Mouse (Mus musculus) G1E-ER4 (cell line): ENCODE results near the gene Myof. TPM values are rescaled to one million over a fixed set of nuclear protein-coding genes. Genes with fewer than 3 reads are reported as not detected.

ENCODE experiments used
- GATA1 ChIP-seq: IDR thresholded peaks from one replicate; pipeline ENCODE4 v1.8.0; 2012; ENCODE audit warnings: low read length, inconsistent platforms
- polyA plus RNA-seq: library from polyadenylated mRNA; stranded (reverse); fragments of >175 nt; gene quantifications from 2 replicates; pipeline ENCODE4 v1.2.3, GENCODE M21; 2012

The Myof gene
- polyA plus RNA-seq, 1 experiment, result not detected

DNA sequence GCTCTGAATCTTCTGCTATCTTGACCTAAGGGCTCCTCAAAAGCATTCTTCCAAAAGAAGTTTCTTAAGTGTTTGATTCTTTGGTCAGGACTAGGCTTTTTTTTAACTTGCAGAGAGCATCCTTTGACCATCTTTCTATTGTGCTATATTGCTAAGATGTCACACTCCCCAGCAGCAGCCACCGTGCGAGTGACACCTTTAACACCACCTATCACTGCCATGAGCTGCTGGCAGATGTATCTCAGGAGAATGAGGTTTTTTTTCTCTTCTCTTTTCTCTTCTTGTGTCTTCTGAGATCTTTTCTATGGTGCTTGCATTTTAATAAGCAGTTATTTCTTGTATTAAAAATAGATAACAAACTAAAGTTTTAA, 51.2 kb downstream of the Myof start:
- no peak for TF ChIP-seq GATA1

- TF ChIP-seq GATA1, result no peak
Measured at GRCm38 (mm10) chr19:37991399-37992183, 51.8 kb downstream of the Myof start.

DNA sequence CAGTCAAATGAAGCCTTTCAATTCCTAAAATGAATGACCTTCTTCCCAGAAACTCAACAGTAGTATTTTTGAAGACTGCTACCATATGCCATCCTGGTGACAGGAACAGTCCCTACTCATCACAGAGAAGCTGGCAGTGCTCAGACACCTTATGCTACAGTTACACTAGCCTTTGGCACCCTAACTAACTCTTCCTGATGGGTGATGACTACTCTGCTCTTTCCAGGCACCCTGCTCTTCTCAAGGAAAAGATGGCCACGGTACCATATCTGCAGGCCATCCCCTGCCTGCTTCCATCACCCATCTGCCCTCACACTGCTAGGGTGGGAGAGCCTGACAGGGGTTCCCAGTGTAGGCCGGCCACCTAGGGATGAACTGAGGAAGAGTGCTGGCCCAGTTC, 53.4 kb downstream of the Myof start:
- no peak for TF ChIP-seq GATA1

- TF ChIP-seq GATA1, result no peak
Measured at GRCm38 (mm10) chr19:37988156-37988555, 55.2 kb downstream of the Myof start.

DNA sequence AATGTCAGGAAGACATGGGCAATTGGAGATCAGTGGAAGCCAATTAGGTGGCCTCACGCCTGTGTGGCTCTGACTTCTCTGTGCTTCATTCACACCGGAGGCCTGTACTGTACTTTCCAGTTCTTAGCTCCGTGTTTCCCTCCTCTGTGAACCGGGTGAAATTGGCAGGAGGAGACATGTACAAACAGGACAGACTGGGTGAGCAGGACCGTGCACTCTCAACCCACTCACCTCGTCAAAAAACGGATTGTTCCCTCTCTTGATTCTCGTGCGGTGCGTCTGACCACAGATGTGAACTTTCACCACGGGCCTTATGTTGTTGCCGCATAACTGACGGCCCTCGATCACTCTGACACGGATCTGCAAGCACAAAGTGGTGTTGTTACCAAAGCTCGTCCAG, 57.6 kb downstream of the Myof start:
- TF ChIP-seq GATA1, result no peak

DNA sequence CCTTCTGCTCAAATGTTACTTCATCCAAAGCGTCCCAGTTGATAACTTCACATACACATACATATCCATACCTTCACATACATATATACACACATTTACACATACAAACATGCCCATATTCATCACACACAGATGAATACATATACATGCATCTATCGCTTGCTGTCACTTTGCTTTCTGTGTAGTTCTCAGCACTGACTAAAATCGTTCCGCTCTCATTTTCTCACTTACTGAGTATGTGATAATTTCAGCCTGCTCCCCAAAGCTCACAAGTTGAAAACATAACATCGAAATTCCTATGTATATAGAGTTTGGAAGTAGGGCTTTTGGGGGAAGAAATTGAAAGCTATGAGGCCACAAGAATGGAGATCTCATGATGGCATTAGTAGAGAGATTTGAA, 67.4 kb downstream of the Myof start:
- TF ChIP-seq GATA1, result no peak

DNA sequence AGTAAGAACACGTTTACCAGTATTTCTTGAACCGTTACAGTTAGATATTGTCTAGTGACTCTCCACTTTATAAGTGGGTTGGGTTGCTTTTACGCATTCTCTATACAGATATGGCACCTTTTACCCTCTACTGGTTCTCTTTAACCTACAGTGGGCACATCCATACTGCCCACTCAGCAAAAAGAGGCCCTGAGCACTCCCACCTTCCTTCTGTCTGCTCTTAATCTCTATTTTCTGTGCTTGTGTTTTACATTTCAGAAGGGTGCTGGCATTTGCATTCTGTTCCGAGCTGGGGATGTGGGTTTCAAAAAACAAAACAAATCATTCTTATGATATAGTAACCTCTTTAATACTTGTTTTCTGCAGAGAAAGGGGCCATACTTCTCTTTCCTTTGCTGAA, 72.8 kb downstream of the Myof start:
- TF ChIP-seq GATA1, result no peak

GRCm38 (mm10) chr19:37970004-37970403, 73.4 kb downstream of the Myof start:
- TF ChIP-seq GATA1, result no peak

GRCm38 (mm10) chr19:37965828-37966227, 77.5 kb downstream of the Myof start:
- no peak for TF ChIP-seq GATA1

DNA sequence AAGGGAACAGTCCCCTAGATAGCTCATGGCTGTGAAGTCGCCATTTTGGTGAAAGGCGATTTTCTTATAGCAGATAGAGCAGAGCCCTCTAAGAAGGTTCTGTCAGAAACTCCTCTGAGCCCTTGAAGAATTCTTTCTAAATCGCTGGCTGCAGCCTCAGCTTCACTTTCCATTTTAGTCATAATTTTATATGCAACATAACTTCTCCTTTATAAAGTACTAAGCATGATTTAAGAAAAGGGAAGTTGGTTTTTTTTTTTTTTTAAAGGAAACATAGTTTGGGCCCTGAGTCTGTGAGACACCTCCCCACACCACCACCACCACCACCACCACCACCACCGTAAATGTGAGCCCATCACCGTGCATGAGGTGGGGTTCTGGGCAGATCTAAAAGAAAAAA, 80.0 kb downstream of the Myof start:
- TF ChIP-seq GATA1, result no peak

DNA sequence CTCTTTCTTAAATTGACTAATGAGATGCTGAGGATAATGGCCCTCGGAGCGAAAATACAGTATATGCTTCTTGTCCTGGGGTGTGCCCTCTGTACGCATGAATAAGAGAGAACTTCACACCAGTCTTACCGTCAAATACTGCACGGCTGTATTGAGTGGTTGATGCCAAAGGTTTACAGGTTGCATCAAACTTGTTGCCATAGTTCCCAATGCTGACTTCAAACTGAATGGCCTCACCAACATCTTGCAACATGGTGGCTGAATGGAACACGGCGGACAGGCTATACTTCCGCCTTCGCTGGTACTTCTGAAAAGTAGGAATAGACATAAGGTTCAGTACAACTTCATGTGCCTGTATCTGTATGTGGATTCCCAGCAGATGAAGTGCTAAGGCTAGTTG, 82.6 kb downstream of the Myof start:
- no peak for TF ChIP-seq GATA1

GRCm38 (mm10) chr19:37959543-37960215, 83.7 kb downstream of the Myof start:
- no peak for TF ChIP-seq GATA1

GRCm38 (mm10) chr19:37959076-37959475, 84.3 kb downstream of the Myof start:
- TF ChIP-seq GATA1, result no peak

DNA sequence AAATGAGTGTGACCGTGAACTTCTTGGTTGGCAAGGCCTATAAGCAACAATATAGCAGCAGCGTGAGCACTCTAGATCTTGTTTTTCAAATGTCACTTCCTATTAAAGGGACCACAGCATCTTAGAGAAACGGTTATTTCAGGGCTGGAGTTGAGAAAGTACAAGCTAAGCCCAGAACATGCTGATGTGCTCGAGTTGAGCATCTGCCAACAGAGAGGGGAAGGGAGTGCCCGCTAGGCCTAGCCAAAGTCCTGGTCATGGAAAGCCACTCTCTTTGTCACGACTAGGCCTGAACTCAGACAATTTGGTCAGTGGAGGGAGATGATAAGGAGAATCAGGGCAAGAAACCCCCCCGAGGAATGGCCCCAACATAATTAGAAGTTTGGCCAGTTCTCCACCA, 86.1 kb downstream of the Myof start:
- TF ChIP-seq GATA1, result no peak

- TF ChIP-seq GATA1, result no peak
Measured at GRCm38 (mm10) chr19:37956006-37956405, 87.4 kb downstream of the Myof start.

GRCm38 (mm10) chr19:37955425-37956001, 87.9 kb downstream of the Myof start:
- no peak for TF ChIP-seq GATA1

DNA sequence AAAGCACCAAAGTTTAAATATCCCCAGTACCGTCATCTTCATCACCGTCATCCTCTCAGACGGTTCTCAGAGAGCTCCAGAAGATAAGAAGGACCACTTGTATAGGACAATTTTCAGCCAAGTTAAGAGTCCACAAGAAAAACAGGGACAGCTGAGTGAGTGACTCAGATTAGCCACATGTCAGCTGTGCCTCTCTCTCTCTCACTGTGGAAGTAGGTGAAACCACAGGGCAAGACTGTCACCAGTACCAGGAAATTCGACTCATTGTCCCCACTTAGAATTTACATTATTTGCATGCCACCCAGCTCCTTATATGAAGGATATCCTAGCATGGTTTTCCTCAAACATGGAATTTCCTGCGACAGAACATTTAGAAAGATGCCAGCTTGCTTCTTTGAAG, 88.6 kb downstream of the Myof start:
- no peak for TF ChIP-seq GATA1
